ENCODE assay signal across 21 mouse cellular contexts in the genomic region with DNA sequence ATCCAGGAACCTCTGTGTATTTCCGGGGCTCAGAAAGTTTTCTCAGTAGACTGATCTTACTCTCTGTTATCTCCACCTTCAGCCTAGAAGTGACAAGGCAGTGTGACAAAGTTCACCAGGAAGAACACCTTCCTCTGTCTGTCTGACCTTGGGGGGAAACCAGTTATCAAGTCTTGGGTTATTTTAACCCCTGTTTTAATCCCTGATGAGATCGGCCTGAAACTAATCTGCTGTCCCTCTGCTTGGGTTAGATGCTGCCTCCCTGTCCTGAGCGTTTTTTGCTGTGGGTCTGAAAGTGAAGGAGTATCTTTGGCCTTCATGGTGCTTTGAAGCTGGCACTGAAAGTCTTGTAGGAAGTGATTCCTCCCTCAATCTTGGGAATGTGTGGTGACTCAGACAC. TPM values are rescaled to one million over a fixed set of nuclear protein-coding genes. Genes with fewer than 3 reads are reported as not detected.
DNase-seq lines count a peak whose midpoint lies in the region; ATAC-seq and TF ChIP-seq lines count a peak whose summit lies in the region.
"Had no signal": no experiment of that assay in that cellular context is flagged by ENCODE, and none has a peak within 500 bp of the region (broad histone marks: within the 10 kb centered on the region; RNA-seq: fewer than 3 reads in every experiment).

No protein-coding gene starts in this region.

- TF ChIP-seq EP300 in heart, adult 2 months (IDR thresholded peaks at IDR 0.05; ENCODE audit: insufficient read depth, low read depth, low read length) = no peak

- H3K9ac ChIP-seq in heart, adult 2 months (ENCODE audit: low read depth, low read length) = no peak overlapping the region
- no peak overlapping the region for H3K9ac ChIP-seq in liver, embryonic 15.5 days
- H3K9ac ChIP-seq: embryonic facial prominence, embryonic 12.5 days; forebrain, embryonic 13.5 days; limb, embryonic 12.5 days had no signal

- ATAC-seq in liver, embryonic 15.5 days (ENCODE audit: insufficient read depth) = no peak
- ATAC-seq: forebrain, embryonic 13.5 days; hindbrain, embryonic 16.5 days; intestine, embryonic 16.5 days had no signal

- no peak for DNase-seq in heart, embryonic 10.5 days (ENCODE audit: low spot score)
- no peak for DNase-seq in heart, adult 2 months
- DNase-seq in testis, postnatal 10 days (ENCODE audit: low spot score) = no peak
- no peak for DNase-seq in kidney, postnatal 10 days
- no peak for DNase-seq in layer of hippocampus, postnatal 10 days (ENCODE audit: low spot score in 2 of 2)
- DNase-seq: cerebellum, adult 2 months; cerebellum, postnatal 25 days; kidney, adult 9 months; kidney, postnatal 25 days; lung, adult 2 months; lung, postnatal 14 days had no signal

- H3K4me2 ChIP-seq in liver, embryonic 15.5 days = peak overlapping the region; percentile 98
- H3K4me2 ChIP-seq: embryonic facial prominence, embryonic 12.5 days; forebrain, embryonic 13.5 days; limb, embryonic 12.5 days; midbrain, embryonic 11.5 days had no signal

- intact Hi-C loops in heart, adult 2 months (cut with DNase I) = no loop called here

- H3K4me3 ChIP-seq in heart, embryonic 10.5 days = no peak overlapping the region
- no peak overlapping the region for H3K4me3 ChIP-seq in heart, adult 2 months
- no peak overlapping the region for H3K4me3 ChIP-seq in testis, adult 2 months (ENCODE audit: control insufficient read depth, low read depth, low read length)
- H3K4me3 ChIP-seq in liver, embryonic 15.5 days (replicated peaks) = peak overlapping the region; percentile 85; the same call in 1 of the 2 replicates
- H3K4me3 ChIP-seq: embryonic facial prominence, embryonic 12.5 days; forebrain, embryonic 13.5 days; layer of hippocampus, adult 2 months; limb, embryonic 12.5 days had no signal

- 26% methylated on average over 3 of the region's 3 CpGs for WGBS in heart, embryonic 10.5 days
- WGBS in heart, adult 2 months = 33% methylated on average over 3 of the region's 3 CpGs
- 48% methylated on average over 3 of the region's 3 CpGs for WGBS in liver, embryonic 15.5 days (ENCODE audit: insufficient replicate concordance)

- peaks cover 25% of the 10 kb centered on the region for H3K4me1 ChIP-seq in heart, embryonic 10.5 days
- H3K4me1 ChIP-seq in heart, adult 2 months (ENCODE audit: control insufficient read depth, insufficient read depth, low read length) = peaks cover under 1% of the 10 kb centered on the region
- H3K4me1 ChIP-seq in testis, adult 2 months (ENCODE audit: control insufficient read depth, insufficient read depth, low read length) = peaks cover 16% of the 10 kb centered on the region
- H3K4me1 ChIP-seq in liver, embryonic 15.5 days (replicated peaks) = peaks cover 85% of the 10 kb centered on the region

- TF ChIP-seq POLR2A in heart, adult 2 months (IDR thresholded peaks at IDR 0.05; ENCODE audit: insufficient read depth, low read depth, low read length) = no peak
- no peak for TF ChIP-seq POLR2A in testis, adult 2 months (IDR thresholded peaks at IDR 0.05; ENCODE audit: control insufficient read depth, low read depth, low read length)

- H3K9me3 ChIP-seq in heart, embryonic 10.5 days = no peaks in the 10 kb centered on the region
- no peaks in the 10 kb centered on the region for H3K9me3 ChIP-seq in liver, embryonic 15.5 days (replicated peaks)
- H3K9me3 ChIP-seq: embryonic facial prominence, embryonic 12.5 days; forebrain, embryonic 13.5 days; limb, embryonic 12.5 days had no signal

- TF ChIP-seq CTCF in heart, adult 2 months (IDR thresholded peaks at IDR 0.05) = no peak
- TF ChIP-seq CTCF in testis, adult 2 months (IDR thresholded peaks at IDR 0.05; ENCODE audit: control insufficient read depth, insufficient read depth, insufficient replicate concordance, low read depth, low read length) = no peak

- H3K36me3 ChIP-seq in heart, embryonic 10.5 days = peaks cover 36% of the 10 kb centered on the region
- no peaks in the 10 kb centered on the region; the same call in 1 of the 2 replicates for H3K36me3 ChIP-seq in heart, adult 2 months (ENCODE audit: control insufficient read depth, insufficient read depth, low read length)
- no peaks in the 10 kb centered on the region for H3K36me3 ChIP-seq in testis, adult 2 months (ENCODE audit: control insufficient read depth, insufficient read depth, low read length)
- peaks cover 49% of the 10 kb centered on the region for H3K36me3 ChIP-seq in liver, embryonic 15.5 days (replicated peaks)

- H3K79me2 ChIP-seq in heart, adult 2 months (replicated peaks; ENCODE audit: control insufficient read depth, insufficient read depth, low read length) = no peaks in the 10 kb centered on the region

- H3K27ac ChIP-seq in heart, embryonic 10.5 days = 0 out of 2 replicates have a peak overlapping the region, but pooled peaks have one; percentile 22
- H3K27ac ChIP-seq in heart, adult 2 months = no peak overlapping the region
- peak overlapping the region; percentile 19; the same call in 1 of the 2 replicates for H3K27ac ChIP-seq in testis, adult 2 months (ENCODE audit: control insufficient read depth, insufficient read depth, low read depth, low read length)
- peak overlapping the region; percentile 38 for H3K27ac ChIP-seq in liver, embryonic 15.5 days (replicated peaks)
- H3K27ac ChIP-seq: embryonic facial prominence, embryonic 12.5 days; forebrain, embryonic 13.5 days; layer of hippocampus, adult 2 months; limb, embryonic 12.5 days; stomach, postnatal 0 days had no signal

- no peaks in the 10 kb centered on the region for H3K27me3 ChIP-seq in heart, embryonic 10.5 days (ENCODE audit: insufficient read depth, poor library complexity, severe bottlenecking)
- H3K27me3 ChIP-seq in heart, adult 2 months (ENCODE audit: control insufficient read depth, insufficient read depth, low read length) = no peaks in the 10 kb centered on the region
- H3K27me3 ChIP-seq in testis, adult 2 months (ENCODE audit: control insufficient read depth, insufficient read depth, low read length) = no peaks in the 10 kb centered on the region
- H3K27me3 ChIP-seq in liver, embryonic 15.5 days = no peaks in the 10 kb centered on the region
- H3K27me3 ChIP-seq: embryonic facial prominence, embryonic 12.5 days; forebrain, embryonic 13.5 days; limb, embryonic 12.5 days had no signal

RNA-seq across cellular contexts. Expression of gene Agpat4, which starts 4.7 kb away (rescaled TPM):
- polyA plus RNA-seq in heart, embryonic 10.5 days (2016; fragmentation: Nextera tagmentation; extraction: Ambion mirVana) = 26.6 and 32.5 TPM in 2 replicates
- total RNA-seq in heart, adult 2 months (2021) = 1 to 10 TPM; 4.4 to 5.3 TPM
- polyA plus RNA-seq in heart, adult 2 months (2012; rRNA removed) = 4.8 and 5.2 TPM in 2 replicates
- 10.8 and 18.4 TPM in 2 replicates for polyA plus RNA-seq in testis, adult 2 months (2012; rRNA removed)
- polyA plus RNA-seq in liver, embryonic 15.5 days (2015; fragmentation: Nextera tagmentation; extraction: Ambion mirVana) = 25.7 and 25.8 TPM in 2 replicates
- total RNA-seq in layer of hippocampus, postnatal 10 days (2021) = 10 to 100 TPM; 62.8 to 65.0 TPM
